Mouse (Mus musculus) right cerebral cortex, postnatal 36 days (tissue): ENCODE data around the gene Zfp936.
"Not testable (repeated sequence)": the region's sequence is repeated elsewhere in the genome, so short reads cannot be mapped to it uniquely, and the experiment has no call there.

ENCODE experiments used
- DNase-seq, 2 experiments: peaks; one replicate each; pipeline ENCODE4 v3.0.0; 2022; ENCODE audit warnings: low spot score in 2 of 2, mixed read lengths in 1 of 2

Zfp936 gene

DNA sequence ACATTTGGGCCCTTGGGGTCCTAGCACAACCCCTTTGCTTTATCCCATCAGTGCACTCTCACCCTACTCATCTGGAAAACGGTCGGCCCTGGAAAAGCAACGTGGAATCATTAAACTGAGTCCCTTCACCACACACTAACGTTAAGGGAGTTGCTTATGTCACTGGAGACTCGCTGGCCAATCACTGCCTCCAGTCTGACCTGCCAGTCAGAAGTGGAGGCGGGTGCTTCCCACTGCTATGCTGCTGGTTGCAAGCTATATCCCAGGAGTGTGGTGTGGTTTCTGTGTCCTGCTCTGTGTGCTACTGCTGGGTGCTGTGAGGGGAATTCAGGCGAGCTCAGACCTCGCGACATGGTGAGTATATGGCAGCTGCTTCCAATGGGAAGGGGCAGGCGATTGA, at the start of gene Zfp936:
TSS of gene Zfp936 (plus strand) at position 301 of the 400 bp plus-strand sequence.
- not testable (repeated sequence) for DNase-seq

GRCm38 (mm10) chr7:43077831-43078230, 36.2 kb upstream of the Zfp936 start:
- DNase-seq: no peak

- not testable (repeated sequence) for DNase-seq
These were observed 14.7 kb downstream of the Zfp936 start for GRCm38 (mm10) chr7:43128691-43129090.

DNA sequence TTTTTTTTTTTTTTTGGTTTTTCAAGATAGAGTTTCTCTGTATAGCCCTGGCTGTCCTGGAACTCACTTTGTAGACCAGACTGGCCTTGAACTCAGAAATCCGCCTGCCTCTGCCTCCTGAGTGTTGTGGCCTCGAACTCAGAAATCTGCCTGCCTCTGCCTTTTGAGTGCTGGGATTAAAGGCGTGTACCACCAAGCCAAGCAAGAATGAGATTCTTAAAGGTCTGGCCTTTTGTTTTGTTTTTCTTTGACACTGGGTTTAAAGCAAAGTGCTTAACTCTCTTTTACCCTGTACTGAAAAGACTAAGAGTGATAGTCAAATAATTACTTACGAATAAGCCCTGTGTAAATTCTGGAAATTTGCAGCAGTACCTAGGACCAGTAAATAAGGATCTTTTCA, 50.1 kb downstream of the Zfp936 start:
- DNase-seq: not testable (repeated sequence)

DNA sequence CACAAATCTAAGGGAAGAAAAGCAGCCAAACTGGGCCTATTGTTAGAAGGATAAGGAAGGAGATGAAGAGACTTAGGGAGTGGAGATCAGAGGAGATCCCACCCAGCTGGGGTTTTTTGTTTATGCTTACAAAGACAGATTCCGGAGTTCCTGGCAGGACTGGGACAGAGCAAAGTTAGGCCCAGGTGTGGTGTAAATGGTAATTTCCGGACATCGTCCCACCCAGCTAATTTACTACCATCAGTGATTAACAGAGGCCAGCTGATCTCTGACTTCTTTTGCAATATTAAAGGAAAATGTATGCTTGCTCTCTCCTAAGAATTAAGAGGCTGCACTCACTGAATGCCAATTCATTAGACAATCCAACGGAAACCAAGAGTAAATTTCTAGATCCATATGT, 53.1 kb downstream of the Zfp936 start:
- DNase-seq: not testable (repeated sequence)

DNA sequence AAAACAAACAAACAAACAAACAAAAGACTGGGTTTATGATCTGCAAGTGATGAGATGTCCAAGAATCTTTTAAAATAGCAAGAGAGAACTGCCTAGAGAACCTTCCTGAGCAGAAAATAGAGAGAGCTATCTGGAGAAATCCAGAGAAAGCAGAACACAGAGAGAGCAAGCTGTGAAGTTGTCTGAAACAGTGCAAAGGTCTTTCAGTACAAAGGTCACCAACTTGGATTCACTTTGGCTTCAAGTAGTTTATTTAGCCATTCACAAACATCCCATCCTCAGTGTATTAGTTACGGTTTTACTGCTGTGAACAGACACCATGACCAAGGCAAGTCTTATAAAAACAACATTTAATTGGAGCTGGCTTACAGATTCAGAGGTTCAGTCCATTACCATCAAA, 53.8 kb downstream of the Zfp936 start:
- DNase-seq: not testable (repeated sequence)

GRCm38 (mm10) chr7:43168212-43168611, 54.2 kb downstream of the Zfp936 start:
- not testable (repeated sequence) for DNase-seq

DNA sequence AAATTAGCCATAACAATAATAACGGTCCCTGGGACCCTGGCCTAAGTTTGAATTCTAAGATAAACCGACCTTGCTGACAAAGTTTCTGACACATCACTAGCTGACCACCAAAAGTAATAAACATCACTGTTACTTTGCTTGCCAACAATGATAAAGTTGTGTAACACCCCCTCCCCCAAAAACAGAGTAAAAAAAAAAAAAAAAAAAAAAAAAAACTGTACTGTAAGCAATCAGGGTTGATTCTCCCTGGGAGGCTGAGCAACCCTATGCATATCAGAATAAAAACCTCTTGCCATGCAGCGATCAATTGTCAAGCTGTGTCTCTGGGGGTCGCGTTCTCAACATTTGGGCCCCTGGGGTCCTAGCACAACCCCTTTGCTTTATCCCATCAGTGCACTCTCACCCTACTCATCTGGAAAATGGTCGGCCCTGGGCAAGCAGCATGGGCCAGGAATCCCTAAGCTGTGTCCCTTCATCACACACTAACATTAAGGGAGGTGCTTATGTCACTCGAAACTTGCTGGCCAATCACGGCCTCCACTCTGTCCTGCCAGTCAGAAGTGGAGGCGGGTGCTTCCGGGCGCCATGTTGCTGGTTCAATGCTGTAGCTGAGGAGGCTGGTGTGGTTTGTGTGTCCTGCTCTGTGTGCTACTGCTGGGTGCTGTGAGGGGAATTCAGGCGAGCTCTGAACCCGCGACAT, 63.1 kb downstream of the Zfp936 start:
- no peak for DNase-seq

GRCm38 (mm10) chr7:43213781-43214180, 99.8 kb downstream of the Zfp936 start:
- not testable (repeated sequence) for DNase-seq
